In genomic region chr13:109759201-109759600, GRCm38 (mm10) we compare ENCODE assay signal across 10 mouse cellular contexts.
DNase-seq lines count a peak whose midpoint lies in the region; ATAC-seq and TF ChIP-seq lines count a peak whose summit lies in the region.
"Had no signal": no experiment of that assay in that cellular context is flagged by ENCODE, and none has a peak within 500 bp of the region (broad histone marks: within the 10 kb centered on the region; RNA-seq: fewer than 3 reads in every experiment).

No protein-coding gene starts in this region.

- no peaks in the 10 kb centered on the region for H3K36me3 ChIP-seq in limb, embryonic 11.5 days (ENCODE audit: control insufficient read depth, insufficient read depth, low read length)
- no peaks in the 10 kb centered on the region for H3K36me3 ChIP-seq in limb, embryonic 10.5 days
- 0 out of 2 replicates have a peak, but pooled peaks cover 5% of the 10 kb centered on the region for H3K36me3 ChIP-seq in liver, postnatal 0 days (replicated peaks; ENCODE audit: insufficient read depth, low read length)

- H3K4me3 ChIP-seq in cerebellum, adult 2 months (replicated peaks; ENCODE audit: insufficient read depth, low read depth, low read length) = no peak overlapping the region
- no peak overlapping the region for H3K4me3 ChIP-seq in limb, embryonic 11.5 days (ENCODE audit: low read depth, low read length)
- no peak overlapping the region for H3K4me3 ChIP-seq in limb, embryonic 10.5 days
- H3K4me3 ChIP-seq in liver, postnatal 0 days (ENCODE audit: low read depth, low read length) = no peak overlapping the region

- H3K27me3 ChIP-seq in cerebellum, adult 2 months (ENCODE audit: control insufficient read depth, insufficient read depth, low read length) = no peaks in the 10 kb centered on the region
- H3K27me3 ChIP-seq in limb, embryonic 11.5 days (ENCODE audit: control insufficient read depth, insufficient read depth, low read length) = no peaks in the 10 kb centered on the region
- H3K27me3 ChIP-seq in limb, embryonic 10.5 days (ENCODE audit: low read depth, poor library complexity, severe bottlenecking) = no peaks in the 10 kb centered on the region
- H3K27me3 ChIP-seq in liver, postnatal 0 days (ENCODE audit: insufficient read depth, low read length) = no peaks in the 10 kb centered on the region
- H3K27me3 ChIP-seq: CH12.LX had no signal

- no peaks in the 10 kb centered on the region for H3K9me3 ChIP-seq in limb, embryonic 11.5 days (ENCODE audit: control insufficient read depth, low read length)
- H3K9me3 ChIP-seq in limb, embryonic 10.5 days (replicated peaks) = no peaks in the 10 kb centered on the region
- H3K9me3 ChIP-seq in liver, postnatal 0 days (ENCODE audit: low read length) = no peaks in the 10 kb centered on the region

- H3K9ac ChIP-seq in limb, embryonic 11.5 days (ENCODE audit: low read length) = no peak overlapping the region
- no peak overlapping the region for H3K9ac ChIP-seq in liver, postnatal 0 days (replicated peaks)

- ATAC-seq in limb, embryonic 11.5 days (ENCODE audit: insufficient number of reproducible peaks, low FRiP score, low TSS enrichment, low read depth) = no peak
- ATAC-seq in liver, postnatal 0 days = peak; percentile 62; the same call in 1 of the 2 replicates

- DNase-seq in cerebellum, adult 2 months = peak in 1 of 2 experiments; percentile 28
- no peak for DNase-seq in cerebellum, adult 11-12 months
- DNase-seq in limb, embryonic 11.5 days (ENCODE audit: low spot score) = peak; percentile 49
- no peak for DNase-seq in limb, embryonic 10.5 days (ENCODE audit: low spot score)
- DNase-seq in brain, adult 2 months (ENCODE audit: low read depth, low spot score) = peak; percentile 55
- DNase-seq in liver, postnatal 0 days = peak; percentile 42
- DNase-seq in gastrocnemius, adult 18-20 months (ENCODE audit: low spot score) = no peak
- DNase-seq in ovary, postnatal 14 days (ENCODE audit: low spot score) = no peak

- 48% methylated on average over 5 of the region's 5 CpGs for WGBS in cerebellum, adult 2 months
- 47% methylated on average over 5 of the region's 5 CpGs for WGBS in limb, embryonic 11.5 days
- WGBS in limb, embryonic 10.5 days = 50% methylated on average over 5 of the region's 5 CpGs
- 47% methylated on average over 5 of the region's 5 CpGs for WGBS in liver, postnatal 0 days (ENCODE audit: insufficient replicate concordance)

- no peak overlapping the region for H3K27ac ChIP-seq in cerebellum, adult 2 months (ENCODE audit: insufficient read depth, low read length)
- H3K27ac ChIP-seq in limb, embryonic 11.5 days (replicated peaks; ENCODE audit: low read depth, low read length) = no peak overlapping the region
- H3K27ac ChIP-seq in limb, embryonic 10.5 days = no peak overlapping the region
- no peak overlapping the region for H3K27ac ChIP-seq in liver, postnatal 0 days (ENCODE audit: low read depth)
- H3K27ac ChIP-seq: macrophage had no signal

- no peak for TF ChIP-seq EP300 in liver, postnatal 0 days (IDR thresholded peaks at IDR 0.05; ENCODE audit: low read depth)

- TF ChIP-seq CTCF in cerebellum, adult 2 months (IDR thresholded peaks at IDR 0.05; ENCODE audit: borderline replicate concordance, insufficient read depth, low read depth, low read length) = peak; percentile 73
- TF ChIP-seq CTCF in liver, postnatal 0 days (IDR thresholded peaks at IDR 0.05; ENCODE audit: low read depth) = peak; percentile 68

- no peaks in the 10 kb centered on the region for H3K4me1 ChIP-seq in cerebellum, adult 2 months (ENCODE audit: control insufficient read depth, insufficient read depth, low read length)
- H3K4me1 ChIP-seq in limb, embryonic 11.5 days (ENCODE audit: control insufficient read depth, insufficient read depth, low read length) = no peaks in the 10 kb centered on the region
- H3K4me1 ChIP-seq in limb, embryonic 10.5 days = no peaks in the 10 kb centered on the region
- no peaks in the 10 kb centered on the region for H3K4me1 ChIP-seq in liver, postnatal 0 days (ENCODE audit: insufficient read depth)

- H3K4me2 ChIP-seq in limb, embryonic 11.5 days (ENCODE audit: low read depth, severe bottlenecking) = no peak overlapping the region
- no peak overlapping the region for H3K4me2 ChIP-seq in liver, postnatal 0 days (ENCODE audit: low read depth, low read length)

- TF ChIP-seq POLR2A in cerebellum, adult 2 months (IDR thresholded peaks at IDR 0.05; ENCODE audit: borderline replicate concordance, insufficient read depth, low read length) = no peak

Comparison
In these comparisons a context has a peak if more than half of its experiments do, and no peak if none do; other contexts are left out.
1. DNase-seq: peak in limb, embryonic 11.5 days (single experiment), brain, adult 2 months (single experiment) and liver, postnatal 0 days (single experiment); none in cerebellum, adult 11-12 months (single experiment), limb, embryonic 10.5 days (single experiment), gastrocnemius, adult 18-20 months (single experiment) and ovary, postnatal 14 days (single experiment).